Mouse (Mus musculus) Patski (cell line): Measurements from ENCODE around the gene Pde6b. TPM values are rescaled to one million over a fixed set of nuclear protein-coding genes. Genes with fewer than 3 reads are reported as not detected.

Source experiments
- ATAC-seq: fragments of 100-300 bp; one replicate; pipeline ENCODE4 v1.8.0; 2021
- CTCF ChIA-PET: fragments of 350-600 bp; sonication (Branson Sonifier 250); formaldehyde crosslinking; loops from one replicate; lab custom pipeline; 2022; ENCODE audit warnings: inconsistent platforms; lab: Charles Lee
- POLR2A ChIA-PET: fragments of 350-600 bp; sonication (Branson Sonifier 250); formaldehyde crosslinking; loops from one replicate; lab custom pipeline; 2022; ENCODE audit warnings: antibody characterized with exemption, inconsistent platforms; lab: Charles Lee
- DNase-seq: peaks from one replicate; pipeline ENCODE4 v3.0.0-alpha.2; 2011; ENCODE audit warnings: low read depth, low spot score
- H3K27me3 ChIP-seq: fragments of 371-371 bp; one replicate; pipeline ENCODE4 v1.5.1; 2021
- CTCF ChIP-seq: fragments of 100-300 bp; IDR thresholded peaks from one replicate; pipeline ENCODE4 v1.5.1; 2021
- in situ Hi-C: fragments of 300-500 bp; cut with MboI; formaldehyde crosslinking; loops from 3 replicates; pipeline ENCODE4 v1.11.1; 2018; ENCODE audit warnings: low pct_unique_long_range_greater_than_20kb, mixed read lengths
- polyA plus RNA-seq: library from polyadenylated mRNA; unstranded; gene quantifications from one replicate; pipeline ENCODE4 v1.2.3, GENCODE M21; 2021

Gene Pde6b
- polyA plus RNA-seq, 1 experiment from 2014 or later, result 0.28 TPM

DNA sequence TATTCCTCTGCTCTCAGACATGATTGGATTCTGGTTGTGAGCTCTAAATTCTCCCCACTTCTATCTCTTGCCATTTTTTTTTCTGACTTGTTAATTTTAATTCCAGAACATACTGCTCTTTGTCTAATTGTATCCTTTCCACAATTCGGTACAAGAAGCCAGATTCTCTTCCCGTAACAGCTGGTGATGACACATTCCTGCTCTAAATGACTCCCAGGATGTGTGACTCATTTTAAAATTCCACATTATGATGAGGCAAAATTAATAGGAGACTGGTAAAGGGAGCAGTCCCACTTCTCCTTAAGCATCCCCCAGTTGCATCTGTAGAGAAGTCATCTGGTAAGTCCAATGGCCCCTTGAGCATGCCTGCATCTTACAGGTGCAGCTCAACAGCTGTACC lies 2.6 kb upstream of the Pde6b start:
- no peak for DNase-seq
- ATAC-seq, result peak; percentile 58
- ChIA-PET POLR2A (no interaction called here), CTCF (interaction anchor here (1.5 kb wide), 1 partner anchor 10 kb away, joined by 4 read pairs; no protein-coding TSS in a partner anchor)
- no peaks in the 10 kb centered on the region for H3K27me3 ChIP-seq
- TF ChIP-seq CTCF, result no peak
- in situ Hi-C loops, result no loop called here

DNA sequence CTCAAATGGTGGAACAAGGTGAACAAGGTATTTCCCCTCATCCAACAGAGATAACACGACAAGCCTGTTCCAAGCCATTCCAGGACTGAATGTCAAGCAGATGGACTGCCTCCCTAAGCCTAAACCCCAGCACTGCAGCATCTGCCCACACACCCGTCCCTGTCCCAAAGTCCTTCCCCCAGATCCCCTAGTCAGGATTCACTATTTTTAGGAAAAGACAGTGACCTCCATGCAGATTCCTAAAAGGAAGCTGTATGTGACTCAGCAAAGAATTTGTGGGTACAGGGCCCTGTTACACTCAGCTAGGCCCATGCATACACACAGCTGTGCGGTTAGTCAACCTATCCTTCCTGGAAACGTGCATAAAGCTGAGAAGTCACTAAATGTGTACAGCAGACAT lies 1.7 kb upstream of the Pde6b start:
- DNase-seq (no peak), ATAC-seq (no peak)
- in situ Hi-C loops, result no loop called here
- no peaks in the 10 kb centered on the region for H3K27me3 ChIP-seq
- POLR2A ChIA-PET, result no interaction called here
- CTCF ChIA-PET, result interaction anchor here (1.5 kb wide), 1 partner anchor 11 kb away, joined by 4 read pairs; no protein-coding TSS in a partner anchor
- TF ChIP-seq CTCF, result no peak

DNA sequence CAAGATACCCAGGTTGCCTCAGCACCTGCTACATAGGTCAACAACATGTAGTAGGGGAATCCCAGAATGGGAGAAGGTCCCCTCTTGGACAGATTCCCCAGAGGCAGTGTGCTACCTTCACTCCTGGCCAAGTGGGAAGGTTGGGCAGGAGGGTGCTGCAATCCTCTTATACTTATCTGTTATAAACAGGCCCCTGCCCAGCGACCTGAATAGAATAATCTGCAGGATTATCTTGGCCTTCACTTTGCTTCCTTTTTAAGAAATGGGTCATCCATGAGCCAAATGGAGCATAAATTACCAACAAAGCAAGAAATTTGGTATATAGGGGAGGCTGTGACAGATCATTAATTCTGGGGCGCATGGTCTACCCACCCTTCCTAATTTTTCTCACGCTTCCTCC lies 1.6 kb downstream of the Pde6b start:
- H3K27me3 ChIP-seq, result peaks cover 5% of the 10 kb centered on the region
- ChIA-PET POLR2A (no interaction called here), CTCF (no interaction called here)
- in situ Hi-C loops, result no loop called here
- DNase-seq (no peak), ATAC-seq (no peak)
- TF ChIP-seq CTCF, result no peak

DNA sequence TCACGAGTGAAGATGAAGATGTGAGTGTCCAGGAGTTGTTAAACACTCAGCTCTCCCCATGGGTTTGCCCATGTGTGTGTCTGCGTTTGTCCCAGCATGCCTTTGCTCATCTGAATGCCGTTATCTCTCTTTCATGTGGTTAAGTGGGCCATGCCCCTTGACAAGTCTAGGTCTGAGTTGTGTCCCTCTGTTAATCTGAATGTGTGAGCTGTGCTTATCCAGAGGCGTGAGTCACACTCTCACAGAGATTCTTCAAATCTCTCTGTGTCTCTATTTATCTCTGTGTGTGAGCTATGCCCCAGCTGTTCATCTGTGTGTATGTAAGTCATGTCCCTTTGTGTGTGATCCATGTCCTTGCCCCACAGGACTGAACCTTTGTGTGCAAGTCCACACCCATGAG lies 15.3 kb downstream of the Pde6b start:
- ChIA-PET POLR2A (no interaction called here), CTCF (interaction anchor here (0.6 to 1.7 kb wide), 4 partner anchors 9 to 40 kb away, joined by 3 to 5 read pairs (median 3); no protein-coding TSS in a partner anchor)
- no peaks in the 10 kb centered on the region for H3K27me3 ChIP-seq
- in situ Hi-C loops, result no loop called here
- ATAC-seq (no peak), DNase-seq (no peak)
- TF ChIP-seq CTCF, result no peak

DNA sequence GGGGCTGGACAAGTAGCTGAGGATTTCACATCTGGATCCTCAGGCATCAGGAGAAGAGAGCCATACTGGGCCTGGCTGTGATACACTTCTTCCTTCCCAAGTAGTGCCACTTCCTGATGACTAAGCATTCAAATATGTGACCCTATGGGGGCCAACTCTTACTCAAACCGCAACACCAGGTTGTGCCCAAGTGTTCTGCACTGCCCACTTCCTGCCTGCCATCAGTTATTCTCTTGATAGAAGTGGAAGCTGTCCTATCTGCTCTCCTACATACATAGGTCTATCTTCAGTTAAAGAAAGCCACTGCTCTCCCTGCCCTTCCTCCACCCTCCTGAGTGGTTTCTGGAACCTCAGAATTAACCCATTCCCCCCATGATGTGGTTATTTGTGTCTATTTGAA lies 17.3 kb downstream of the Pde6b start:
- TF ChIP-seq CTCF, result no peak
- CTCF ChIA-PET, result interaction anchor here (1.4 to 1.7 kb wide), 2 partner anchors 10 to 29 kb away, joined by 3 read pairs; partner anchors contain the start of gene Atp5k
- no peaks in the 10 kb centered on the region for H3K27me3 ChIP-seq
- POLR2A ChIA-PET, result no interaction called here
- in situ Hi-C loops, result no loop called here
- no peak for ATAC-seq
- no peak for DNase-seq

DNA sequence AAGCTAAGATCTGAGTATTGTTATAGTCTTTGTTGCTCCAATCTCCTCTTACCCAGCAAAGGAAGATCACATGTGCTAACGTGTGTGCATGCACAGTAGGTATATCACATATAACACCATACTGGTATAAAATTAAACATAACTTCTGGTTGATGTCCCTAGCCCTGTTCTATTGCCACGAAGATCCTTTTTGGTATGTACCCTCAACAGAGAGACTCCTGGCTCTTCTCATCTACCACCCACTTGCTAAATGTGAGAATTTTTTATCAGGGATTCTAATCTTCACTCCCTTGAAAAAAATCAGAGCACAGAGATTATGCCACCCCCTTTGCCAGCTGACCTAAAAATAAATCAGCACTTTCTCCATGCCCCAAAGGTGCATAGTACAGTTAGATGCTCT lies 18.8 kb downstream of the Pde6b start:
- TF ChIP-seq CTCF, result no peak
- in situ Hi-C loops, result no loop called here
- POLR2A ChIA-PET, result no interaction called here
- CTCF ChIA-PET, result no interaction called here
- ATAC-seq (no peak), DNase-seq (no peak)
- no peaks in the 10 kb centered on the region for H3K27me3 ChIP-seq

DNA sequence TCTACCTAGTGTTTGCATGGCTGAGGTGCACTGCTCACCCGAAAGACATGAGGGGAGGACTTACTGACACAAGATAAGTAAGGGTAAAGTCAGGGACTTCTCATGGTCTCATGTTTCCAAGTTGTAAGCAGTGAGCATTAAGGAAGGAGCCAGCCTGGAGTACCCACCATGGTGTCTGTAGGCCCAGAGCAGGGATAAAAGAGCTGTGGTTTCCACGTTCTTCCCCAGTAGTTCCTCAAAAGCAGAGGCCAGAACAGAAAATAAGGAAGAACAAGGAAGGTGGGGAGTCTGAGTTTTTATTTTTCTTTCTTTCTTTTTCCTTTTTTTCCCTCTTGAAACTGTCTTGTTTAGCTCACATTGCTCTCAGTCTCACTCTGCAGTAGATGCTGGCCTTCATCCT lies 26.5 kb downstream of the Pde6b start:
- no peak for ATAC-seq
- POLR2A ChIA-PET, result no interaction called here
- no peak for TF ChIP-seq CTCF
- CTCF ChIA-PET, result interaction anchor here (0.7 to 1.2 kb wide), 2 partner anchors 9 to 38 kb away, joined by 3 read pairs; no protein-coding TSS in a partner anchor
- peaks cover 6% of the 10 kb centered on the region for H3K27me3 ChIP-seq
- no peak for DNase-seq
- in situ Hi-C loops, result no loop called here

DNA sequence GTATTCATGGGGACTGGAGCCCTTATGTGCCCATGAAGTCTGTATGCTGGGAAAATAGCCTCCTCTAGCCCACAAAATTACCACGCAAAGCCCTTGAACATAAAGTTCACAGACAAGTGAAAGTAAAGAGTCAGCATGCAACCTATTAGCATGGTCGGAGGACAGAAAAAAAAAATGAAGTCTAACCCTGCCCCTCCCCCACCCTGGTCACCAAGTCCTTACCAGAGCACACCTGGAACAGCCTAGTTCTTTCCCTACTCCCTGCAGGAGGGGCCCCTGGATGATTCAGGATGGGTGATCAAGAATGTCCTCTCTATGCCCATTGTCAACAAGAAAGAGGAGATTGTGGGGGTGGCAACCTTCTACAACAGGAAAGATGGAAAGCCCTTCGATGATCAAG lies 34.5 kb downstream of the Pde6b start:
- POLR2A ChIA-PET, result no interaction called here
- CTCF ChIA-PET, result no interaction called here
- no peak for TF ChIP-seq CTCF

DNA sequence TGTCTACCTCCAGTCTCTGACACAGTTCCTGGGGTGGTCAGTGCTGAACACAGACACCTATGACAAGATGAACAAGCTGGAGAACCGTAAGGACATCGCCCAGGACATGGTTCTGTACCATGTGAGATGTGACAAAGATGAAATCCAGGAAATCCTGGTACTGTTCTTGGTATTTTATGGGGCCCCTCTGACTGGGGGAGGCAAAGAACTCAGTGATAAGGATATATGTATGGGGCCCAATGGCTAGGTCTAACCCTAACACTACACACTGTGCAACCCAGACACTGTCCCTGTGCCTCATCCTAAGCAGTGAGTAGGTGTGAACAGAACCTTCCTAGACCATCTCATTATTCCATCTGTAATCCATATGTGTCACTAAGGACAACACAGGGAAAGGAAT lies 35.2 kb downstream of the Pde6b start:
- H3K27me3 ChIP-seq, result no peaks in the 10 kb centered on the region
- no peak for TF ChIP-seq CTCF
- in situ Hi-C loops, result no loop called here
- CTCF ChIA-PET, result no interaction called here
- POLR2A ChIA-PET, result no interaction called here
- no peak for DNase-seq
- ATAC-seq, result no peak

More for the DNA sequence above, 34.5 kb downstream of the Pde6b start:
- in situ Hi-C loops, result no loop called here
- no peaks in the 10 kb centered on the region for H3K27me3 ChIP-seq
- no peak for ATAC-seq
- DNase-seq, result no peak

DNA sequence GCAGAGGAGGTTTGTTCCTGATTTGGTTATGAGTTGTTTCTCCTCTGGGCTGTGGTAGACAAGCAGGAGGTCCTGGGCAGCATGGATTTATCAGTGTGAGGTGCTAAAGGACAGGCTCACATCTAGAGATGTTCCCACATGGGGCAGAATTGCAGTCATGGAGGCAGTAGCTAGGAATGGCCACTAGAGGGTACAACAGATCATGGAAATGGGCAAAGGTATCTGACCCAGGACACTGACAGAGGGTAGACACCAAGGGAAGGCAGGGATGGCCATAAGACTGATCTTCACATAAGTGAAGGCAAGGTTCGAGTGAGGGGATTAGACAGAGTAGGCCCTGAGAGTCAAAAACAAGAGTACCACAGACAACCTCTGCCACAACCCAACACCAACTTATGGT lies 39.0 kb downstream of the Pde6b start:
- in situ Hi-C loops, result loop anchor here (5.0 kb wide), 1 partner anchor 225 kb away; no protein-coding TSS in a partner anchor
- POLR2A ChIA-PET, result no interaction called here
- peak; percentile 94 for TF ChIP-seq CTCF
- CTCF ChIA-PET, result interaction anchor here (1.0 to 1.3 kb wide), 4 partner anchors 11 to 224 kb away, joined by 3 read pairs; no protein-coding TSS in a partner anchor
- H3K27me3 ChIP-seq, result no peaks in the 10 kb centered on the region
- ATAC-seq (peak; percentile 86), DNase-seq (no peak)

DNA sequence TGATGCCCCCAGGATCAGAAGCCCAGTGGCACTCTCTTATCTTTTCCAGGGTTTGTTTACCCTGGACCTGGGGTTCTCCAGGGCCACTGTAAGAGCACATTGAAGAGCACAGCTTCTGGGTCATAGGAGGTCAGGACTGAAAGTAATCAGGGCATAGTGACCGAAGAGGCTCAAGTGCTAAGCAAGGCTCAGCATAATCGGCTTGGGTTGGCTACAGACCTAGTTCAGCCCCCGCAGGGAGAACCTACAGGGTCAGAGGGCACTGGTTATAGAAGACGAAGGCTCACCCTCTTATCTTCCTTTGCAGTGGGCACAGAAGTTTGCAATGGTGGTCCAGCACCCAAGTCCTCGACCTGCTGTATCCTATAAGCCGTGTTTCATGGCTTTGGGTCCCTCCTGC lies 43.0 kb downstream of the Pde6b start:
- ATAC-seq, result no peak
- POLR2A ChIA-PET, result interaction anchor here (0.5 kb wide), 1 partner anchor 429 kb away, joined by 4 read pairs; no protein-coding TSS in a partner anchor
- no peaks in the 10 kb centered on the region for H3K27me3 ChIP-seq
- in situ Hi-C loops, result no loop called here
- TF ChIP-seq CTCF, result no peak
- CTCF ChIA-PET, result interaction anchor here (1.3 to 1.8 kb wide), 2 partner anchors 221 to 233 kb away, joined by 3 to 5 read pairs; no protein-coding TSS in a partner anchor
- no peak for DNase-seq
